Mouse (Mus musculus): ENCODE results near the gene Scaf4.
A peak's percentile ranks its signal among the peaks of the same experiment; 100 is the strongest.

GRCm38 (mm10) chr16:90203226-90203962, 80.9 kb downstream of the Scaf4 start:
- TF ChIP-seq CTCF (IDR thresholded peaks at IDR 0.05) (no peak), EP300 (IDR thresholded peaks at IDR 0.05) (peak; percentile 91)

All from lung, postnatal 0 days (tissue).